Mouse (Mus musculus): Measurements from ENCODE around the gene Tcf7l2. TPM values are rescaled to one million over a fixed set of nuclear protein-coding genes. Genes with fewer than 3 reads are reported as not detected.

Tcf7l2 gene
- total RNA-seq, 4 experiments from 2014 or later: 10.0 to 14.7 (median 12.3) TPM

DNA sequence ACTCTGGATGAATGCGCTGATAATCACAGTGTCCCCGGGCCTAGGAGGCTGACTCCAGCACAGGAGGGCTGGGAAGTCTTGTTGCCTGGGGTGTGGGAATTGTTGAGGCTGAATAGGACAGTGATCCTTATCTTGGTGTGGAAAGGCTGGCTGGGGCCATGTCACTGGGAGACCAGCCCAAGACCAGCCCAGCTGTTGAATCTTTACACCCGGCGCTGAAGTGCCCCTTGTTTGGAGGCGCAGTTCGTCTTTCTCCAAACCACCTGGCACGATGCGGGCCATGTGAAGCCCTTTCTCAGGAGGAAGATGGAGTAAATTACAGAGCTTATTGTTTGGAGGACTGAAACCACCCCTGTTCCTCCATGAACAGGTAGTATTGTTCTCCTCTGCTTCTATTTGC is 15.1 kb downstream of the Tcf7l2 start:
- no peak for DNase-seq (ENCODE audit: low spot score)

DNA sequence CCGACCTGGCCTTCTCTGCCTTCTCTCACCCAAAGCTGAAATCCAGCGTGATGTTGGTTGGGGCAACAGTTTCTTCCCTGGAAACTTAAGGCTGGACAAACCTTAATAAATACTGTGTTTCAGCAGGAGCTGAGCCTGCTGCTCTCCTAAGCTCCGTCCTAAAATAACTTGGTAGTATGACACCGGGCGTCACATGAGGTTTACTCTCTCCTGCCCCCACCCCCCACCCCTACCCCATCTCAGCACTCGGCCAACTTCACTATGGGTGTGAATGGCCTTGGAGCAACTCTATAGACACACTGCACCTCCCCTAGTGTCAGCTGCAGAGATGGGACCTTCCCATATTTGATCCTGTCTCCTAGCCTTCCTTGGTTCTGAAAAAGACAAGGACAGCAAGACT is 15.8 kb downstream of the Tcf7l2 start:
- DNase-seq (ENCODE audit: low spot score): no peak

DNA sequence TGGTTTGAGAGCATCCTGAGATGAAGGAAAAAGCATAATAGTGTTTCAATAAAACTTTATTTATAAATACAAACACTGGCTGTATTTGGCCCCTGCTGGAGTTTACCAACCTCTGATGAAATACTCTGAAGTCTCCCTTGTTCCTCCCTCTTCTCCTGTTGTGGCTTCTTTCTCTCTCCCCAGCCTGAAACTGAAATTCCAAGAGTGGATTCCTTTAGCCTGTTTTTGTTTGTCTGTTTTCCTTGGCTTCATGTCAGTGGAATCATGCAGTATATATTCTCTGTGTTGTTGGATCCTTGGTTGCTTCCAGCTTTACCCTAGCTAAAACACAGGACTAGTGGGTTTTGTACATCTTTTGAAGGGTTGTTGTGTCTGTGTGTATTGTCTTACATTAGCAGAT is 16.5 kb downstream of the Tcf7l2 start:
- no peak for DNase-seq (ENCODE audit: low spot score)

DNA sequence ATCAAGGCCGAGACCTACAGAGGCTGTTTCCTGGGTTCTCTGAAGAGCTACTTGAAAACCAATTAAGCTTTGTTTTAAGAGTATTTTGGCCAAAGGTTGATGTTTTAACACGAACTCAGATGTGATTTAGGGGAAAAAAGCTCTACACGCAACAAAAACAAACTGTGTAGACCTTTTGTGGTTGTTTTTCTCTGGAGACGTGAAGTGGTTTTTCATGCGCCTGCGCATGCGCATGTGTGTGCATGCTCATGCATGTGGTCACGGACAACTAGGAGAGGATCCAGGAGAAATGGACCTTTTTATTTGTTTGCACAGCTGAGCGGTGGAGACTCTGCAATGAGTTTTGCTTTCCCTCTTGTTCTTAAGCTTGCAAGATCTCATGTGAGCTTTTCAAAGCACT is 17.4 kb downstream of the Tcf7l2 start:
- DNase-seq (ENCODE audit: low spot score): no peak

DNA sequence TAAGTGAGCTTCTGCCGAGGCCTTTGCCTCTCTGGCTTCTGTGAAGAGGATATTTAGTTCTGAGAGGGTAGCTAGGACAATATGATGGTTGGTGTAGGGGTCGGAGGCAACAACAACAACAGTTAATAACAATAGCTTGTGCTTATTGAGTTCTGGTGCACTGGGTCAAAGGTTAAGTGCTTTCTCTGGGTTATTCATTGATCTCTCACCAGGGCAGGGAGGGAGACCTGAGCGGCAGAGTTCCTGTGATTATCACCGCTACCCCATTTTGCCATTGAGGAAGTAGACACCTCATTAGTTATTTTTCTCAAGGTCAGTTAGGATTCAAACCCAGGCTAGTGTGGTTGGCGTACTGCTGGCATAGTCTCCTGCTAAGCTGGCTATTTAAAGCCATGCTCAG is 19.5 kb downstream of the Tcf7l2 start:
- no peak for DNase-seq (ENCODE audit: low spot score)

DNA sequence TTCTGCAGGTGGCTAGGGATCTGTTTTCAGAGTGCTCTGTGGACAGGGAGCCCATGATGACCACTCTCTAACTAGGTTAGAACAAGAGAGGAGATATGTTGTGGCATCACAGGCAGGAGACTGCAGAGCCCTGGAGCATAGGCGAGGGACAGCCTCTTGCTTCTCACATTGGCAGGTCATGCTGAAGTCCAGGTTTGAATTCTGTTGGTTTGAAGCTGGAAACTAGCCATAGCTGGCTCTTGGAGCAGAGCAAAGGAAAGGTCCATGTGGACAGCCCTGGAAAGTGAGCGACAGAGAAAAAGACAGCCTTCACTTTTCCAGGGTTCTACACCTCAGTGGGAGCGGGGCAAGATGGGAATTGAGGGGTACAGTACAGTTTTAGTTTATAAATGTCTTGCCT is 20.6 kb downstream of the Tcf7l2 start:
- no peak for DNase-seq (ENCODE audit: low spot score)

DNA sequence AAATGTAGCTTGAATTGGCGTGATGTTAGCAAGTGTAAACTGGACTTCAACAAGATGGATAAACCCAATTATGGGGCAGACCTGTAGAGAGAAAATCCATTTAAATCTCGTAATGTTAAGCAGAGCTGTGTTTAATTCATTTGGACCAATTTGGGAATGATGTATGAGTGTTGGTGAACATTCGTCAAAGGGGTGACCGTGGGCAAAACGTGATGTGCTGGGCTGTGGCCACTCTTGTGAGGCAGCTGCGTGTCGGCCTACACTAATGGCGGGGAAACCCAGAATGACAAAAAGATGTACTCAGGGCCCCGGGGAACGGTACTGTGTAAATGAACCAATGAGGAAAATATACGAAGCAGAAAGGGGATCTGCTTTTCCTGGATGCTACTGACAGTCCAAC is 24.2 kb downstream of the Tcf7l2 start:
- no peak for DNase-seq (ENCODE audit: low spot score)

DNA sequence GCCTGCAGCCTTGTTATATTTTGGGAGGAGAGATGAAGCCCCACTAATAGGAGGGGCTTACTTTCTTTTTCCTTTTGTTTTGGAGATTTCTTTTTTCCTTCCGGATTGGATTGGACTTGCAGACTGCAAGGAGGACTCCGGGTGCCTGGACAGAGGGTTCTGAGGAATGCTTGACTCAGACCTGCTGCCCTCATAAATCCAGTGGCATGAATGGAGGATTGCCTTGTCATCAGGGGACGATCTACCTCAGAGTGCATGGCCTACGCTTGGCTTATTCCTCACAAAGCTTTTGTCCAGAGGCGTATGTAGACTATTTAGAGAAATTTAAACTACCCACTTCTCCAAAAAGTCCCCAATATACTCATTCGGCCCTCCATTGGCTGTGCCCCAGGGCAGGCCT is 25.5 kb downstream of the Tcf7l2 start:
- no peak for DNase-seq (ENCODE audit: low spot score)

DNA sequence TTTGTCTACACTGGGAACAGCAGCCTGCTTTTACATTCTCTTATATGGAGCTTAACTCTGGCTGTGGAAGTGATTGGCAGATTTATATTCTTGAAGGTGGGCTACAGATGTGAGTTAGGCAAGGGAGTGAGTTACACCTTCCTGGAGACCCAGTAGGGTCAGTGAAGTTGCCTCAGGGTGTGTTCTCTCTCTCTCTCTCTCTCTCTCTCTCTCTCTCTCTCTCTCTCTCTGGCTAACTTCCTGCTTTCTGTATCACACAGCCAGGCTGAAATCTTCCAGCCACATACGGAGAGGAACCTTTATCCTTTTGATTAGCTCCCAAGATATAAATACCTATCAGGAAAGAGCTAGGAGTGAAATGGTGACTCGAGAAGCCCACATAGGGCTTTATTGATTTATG is 26.0 kb downstream of the Tcf7l2 start:
- no peak for DNase-seq (ENCODE audit: low spot score)

DNA sequence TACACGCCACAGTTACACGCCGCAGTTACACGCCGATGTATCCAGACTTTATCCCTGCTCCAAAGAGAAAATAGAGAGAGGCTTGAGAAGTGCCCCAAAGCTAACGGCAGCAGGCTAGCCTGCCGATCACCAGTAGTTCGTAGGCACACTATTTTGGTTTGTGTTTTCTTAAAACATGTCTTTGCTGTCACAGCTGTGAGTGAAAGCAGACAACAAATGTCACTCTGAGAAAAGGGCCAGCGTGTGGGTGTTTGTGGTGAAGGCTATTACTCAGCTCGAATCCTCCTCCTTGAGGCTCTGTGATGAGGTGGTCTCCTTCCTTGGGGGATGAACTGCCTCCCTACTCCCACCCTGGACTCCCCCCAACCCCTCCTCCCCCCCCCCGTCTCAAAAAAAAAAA is 26.6 kb downstream of the Tcf7l2 start:
- DNase-seq (ENCODE audit: low spot score): no peak

DNA sequence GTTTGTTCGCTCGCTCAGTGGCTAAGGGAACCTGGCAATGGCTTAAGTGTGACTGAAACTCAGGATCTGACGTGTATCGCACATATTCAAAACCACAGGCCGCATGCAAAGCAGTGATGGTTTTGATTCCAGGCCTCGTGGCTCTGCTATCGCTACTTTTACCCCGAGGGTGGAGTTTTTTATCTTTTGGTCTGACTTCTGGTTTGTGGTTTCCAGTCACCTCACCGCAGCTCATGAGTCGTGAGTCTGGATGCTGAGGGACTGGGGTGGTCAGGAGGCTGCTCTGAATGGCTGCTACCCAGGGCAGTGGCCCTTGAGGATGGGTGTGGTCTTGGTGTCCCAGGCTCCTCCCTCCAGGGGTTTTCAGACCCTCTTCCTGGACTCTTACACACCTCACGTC is 27.3 kb downstream of the Tcf7l2 start:
- DNase-seq (ENCODE audit: low spot score): no peak

DNA sequence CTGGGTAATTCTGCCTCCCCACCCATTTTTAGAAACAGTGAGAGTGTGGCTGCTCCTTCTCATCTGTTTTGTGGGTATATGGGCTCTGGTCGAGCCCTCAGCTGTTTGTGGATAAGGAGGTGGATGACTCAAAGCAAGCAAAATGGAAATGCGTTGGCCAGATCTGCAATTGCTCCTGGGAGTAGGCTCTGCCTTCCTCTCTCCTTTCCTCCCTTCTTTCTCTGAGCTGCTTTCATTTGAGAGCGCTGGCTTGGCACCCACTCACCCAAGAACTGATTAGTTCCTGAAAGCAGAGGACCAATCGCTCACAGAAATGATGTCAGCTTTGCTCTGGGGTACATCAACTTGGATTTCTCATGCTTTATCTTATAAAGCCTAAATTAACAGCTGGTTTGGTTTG is 32.7 kb downstream of the Tcf7l2 start:
- DNase-seq (ENCODE audit: low spot score): no peak

DNA sequence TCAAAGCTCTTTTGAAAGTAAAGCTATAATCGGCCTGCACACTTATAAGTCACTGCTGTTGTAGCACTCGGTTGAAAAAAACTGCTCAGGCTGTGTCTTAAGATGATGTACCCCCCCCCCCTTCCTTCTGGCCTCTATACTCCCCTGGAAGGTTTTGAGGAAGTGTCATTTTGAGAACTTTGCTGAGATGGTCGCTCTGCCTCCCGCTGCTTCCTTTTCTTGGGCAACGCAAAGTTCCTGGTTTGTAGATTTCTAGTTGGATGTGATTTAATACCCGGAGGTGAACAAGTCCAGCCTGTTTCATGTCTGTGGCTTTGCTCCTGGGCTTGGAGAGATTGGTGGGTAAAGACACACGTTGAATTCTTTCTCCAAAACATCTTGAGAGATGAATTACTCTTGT is 33.2 kb downstream of the Tcf7l2 start:
- DNase-seq (ENCODE audit: low spot score): no peak

DNA sequence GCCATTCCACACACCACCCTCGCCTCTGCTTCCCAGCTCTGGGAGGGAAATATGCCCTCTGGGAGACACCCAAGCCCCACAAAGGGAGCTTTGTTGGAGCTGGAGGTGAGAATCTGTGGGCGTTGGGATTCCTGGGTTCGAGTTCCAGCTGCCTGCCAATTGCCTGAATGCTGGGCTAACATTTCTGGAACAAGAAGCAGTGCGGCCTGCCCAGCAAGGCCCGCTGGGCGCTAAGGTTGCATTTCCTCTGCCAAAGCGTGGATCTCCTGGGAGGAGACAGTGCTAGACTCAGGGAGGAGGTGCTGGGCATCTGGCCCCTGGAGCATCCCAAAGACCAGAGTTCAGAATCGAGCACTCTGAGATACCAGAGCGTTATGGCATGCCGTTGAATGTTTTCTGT is 38.3 kb downstream of the Tcf7l2 start:
- DNase-seq (ENCODE audit: low spot score): no peak

DNA sequence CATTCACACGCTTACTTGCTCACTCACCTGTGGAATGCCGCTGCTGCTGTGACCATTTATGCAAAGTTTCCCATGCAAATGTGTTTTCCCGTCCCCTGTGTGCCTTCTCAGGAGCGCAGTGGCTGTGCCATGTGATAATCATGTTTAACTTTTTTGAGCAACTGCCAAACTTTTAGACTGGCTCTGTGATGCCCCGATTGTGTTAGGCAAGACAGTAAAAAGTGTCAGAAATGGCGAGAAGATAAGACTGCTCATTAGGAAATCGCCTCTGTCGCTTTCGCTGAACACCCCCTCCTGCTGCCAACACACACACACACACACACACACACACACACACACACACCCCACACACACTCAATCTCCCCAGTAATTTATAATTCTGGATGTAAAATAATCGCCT is 39.5 kb downstream of the Tcf7l2 start:
- DNase-seq (ENCODE audit: low spot score): no peak

DNA sequence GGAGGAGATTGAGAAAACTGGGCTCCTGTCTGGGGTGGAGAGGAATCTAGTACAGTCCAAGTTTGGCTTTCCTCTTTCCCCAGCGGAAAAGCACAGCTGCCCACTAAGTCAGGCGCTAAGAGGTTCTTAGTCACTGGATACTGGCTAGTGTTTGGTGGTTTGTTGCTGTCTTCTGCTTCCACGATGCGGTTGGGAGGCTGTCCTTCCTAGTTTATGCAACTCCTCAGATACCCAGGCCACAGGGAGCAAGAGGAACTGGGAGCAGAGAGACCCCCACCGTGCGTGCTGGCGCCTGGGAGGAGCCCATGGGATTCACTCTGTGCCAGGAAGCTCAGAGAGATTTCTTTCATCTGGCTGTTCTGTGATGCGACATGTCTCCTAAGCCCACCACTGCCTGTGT is 40.1 kb downstream of the Tcf7l2 start:
- DNase-seq (ENCODE audit: low spot score): no peak

DNA sequence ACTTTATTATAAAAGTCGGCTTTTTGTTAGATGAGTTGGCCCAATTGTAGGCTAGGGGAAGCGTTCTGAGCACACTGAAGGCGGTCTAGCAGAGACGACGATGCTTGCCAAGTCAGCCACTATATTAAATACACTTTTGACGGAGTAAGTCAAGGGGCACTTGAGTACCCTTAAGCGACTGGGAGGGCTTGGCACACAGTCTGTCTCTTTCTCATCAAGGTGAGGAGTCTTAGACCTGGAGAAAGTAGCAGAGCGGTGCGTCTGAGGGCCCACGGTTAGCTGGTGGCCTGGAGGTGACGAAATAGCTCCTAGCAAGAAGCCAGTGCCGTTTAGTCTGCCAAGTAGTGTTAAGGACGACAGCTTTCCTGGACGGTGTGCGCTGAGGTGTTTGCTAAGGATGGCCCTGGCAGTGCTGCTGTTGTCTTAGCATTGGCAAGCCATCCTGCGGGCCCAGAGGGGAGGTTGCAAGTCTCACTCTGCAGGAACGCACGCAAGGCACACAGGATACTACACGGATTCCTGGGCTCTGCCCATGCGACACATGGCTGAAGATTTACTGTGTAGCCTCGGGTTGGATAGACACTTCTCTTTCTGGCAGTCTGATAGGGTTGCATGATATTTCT is 43.3 kb downstream of the Tcf7l2 start:
- DNase-seq (ENCODE audit: low spot score): no peak

DNA sequence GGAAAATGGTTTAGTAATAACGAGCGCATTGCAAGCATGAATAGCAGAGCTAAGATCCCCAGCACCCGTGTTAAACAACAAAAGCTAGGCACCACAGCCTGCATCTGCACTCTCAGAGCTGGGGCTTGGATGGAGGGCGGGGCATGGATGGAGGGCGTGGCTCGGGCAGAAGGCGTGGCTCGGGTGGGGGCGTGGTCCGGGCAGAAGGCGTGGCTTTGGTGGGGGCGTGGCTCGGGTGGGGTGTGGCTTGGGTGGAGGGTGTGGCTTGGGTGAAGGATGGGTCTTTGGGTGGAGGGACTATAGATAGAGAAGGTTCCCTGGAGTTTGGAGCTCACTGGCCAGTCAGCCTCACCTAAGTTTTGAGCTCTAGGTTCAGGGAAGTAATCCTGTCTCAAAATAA is 45.8 kb downstream of the Tcf7l2 start:
- DNase-seq (ENCODE audit: low spot score): no peak

DNA sequence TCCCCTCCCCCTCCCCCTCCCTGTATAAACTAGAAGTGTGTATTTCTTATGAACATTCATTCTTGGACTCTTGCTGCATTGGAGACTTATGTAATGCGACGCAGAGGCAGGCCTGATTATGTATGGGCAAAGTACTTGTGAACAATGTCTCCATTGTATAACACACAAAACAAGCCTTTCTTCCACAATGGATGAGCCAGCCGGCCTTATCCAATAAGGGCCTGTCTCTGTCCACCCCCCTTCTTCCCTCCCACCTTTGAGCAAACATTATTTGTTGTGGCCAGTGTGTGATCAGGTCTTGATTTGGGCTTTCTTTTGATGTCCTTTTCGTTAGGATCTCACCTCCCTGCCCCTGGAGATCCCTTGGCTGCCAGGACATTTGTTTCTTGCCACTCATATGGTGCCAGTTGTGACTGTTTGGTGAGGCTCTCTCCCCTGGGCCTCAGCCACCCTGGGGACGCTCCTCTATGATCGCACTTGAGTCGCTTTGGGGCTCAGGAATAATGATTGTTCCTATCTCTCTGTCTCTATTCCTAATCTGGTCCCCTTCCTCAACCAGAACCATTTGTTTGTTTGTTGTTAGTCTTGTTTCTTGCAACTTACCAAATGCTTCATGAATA is 46.8 kb downstream of the Tcf7l2 start:
- no peak for DNase-seq (ENCODE audit: low spot score)

DNA sequence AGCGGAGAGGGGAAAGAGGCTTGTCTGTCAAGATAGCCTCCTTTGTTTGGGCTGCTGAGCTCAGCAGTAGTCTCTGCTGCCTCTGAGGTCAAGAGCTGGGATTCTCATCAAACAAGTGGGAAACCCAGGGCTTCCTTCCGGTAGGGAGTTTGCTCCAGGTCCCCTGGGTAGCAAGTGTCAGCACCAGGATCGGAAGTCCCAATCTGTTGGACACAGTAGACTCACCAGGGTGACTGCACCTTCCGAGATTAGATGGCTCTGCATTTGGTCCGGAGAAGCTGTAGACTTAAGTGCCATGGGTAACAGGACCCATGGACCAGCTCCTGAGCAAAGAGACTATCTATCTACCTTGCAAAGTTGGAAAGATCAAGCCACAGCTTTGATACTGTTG is 47.3 kb downstream of the Tcf7l2 start:
- DNase-seq (ENCODE audit: low spot score): no peak

DNA sequence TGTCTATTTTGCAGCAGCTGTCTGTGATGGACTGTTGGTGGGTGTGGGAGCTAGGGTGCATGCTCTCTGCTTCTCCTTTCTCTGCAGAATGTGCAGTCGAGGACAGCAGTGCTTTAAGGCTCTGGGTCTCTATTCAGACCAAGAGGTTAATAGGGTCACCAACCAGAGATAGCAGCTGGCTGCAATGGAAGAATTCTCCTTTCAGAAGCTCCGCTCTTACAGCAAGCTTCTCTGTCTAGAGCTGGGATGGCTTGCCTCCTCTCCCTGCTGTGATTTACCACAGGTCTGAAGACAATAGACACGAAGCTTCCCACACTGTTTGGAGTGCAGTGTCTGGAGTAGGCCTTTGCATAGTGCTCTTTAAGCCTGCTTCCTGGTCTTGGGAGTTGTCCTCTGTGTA is 48.2 kb downstream of the Tcf7l2 start:
- DNase-seq (ENCODE audit: low spot score): no peak

DNA sequence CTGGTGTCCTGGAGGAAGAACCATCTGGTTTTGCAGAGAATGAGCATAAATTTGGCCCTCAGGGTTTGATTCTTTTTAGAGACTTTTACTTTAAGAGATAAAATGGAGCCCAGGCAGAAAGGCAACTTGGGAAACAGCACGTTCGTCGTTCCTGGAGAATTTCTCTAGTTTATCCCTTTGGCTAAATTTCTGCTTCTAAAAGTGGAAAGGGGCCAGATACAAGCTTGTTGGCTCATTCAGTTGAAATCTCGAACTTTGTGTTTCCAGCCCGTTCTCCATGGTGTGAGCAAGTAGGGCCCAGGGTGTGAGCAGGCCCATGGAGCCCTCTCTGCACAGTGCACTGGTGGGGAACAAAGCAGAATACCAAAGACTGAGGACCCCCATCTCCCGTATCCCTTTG is 49.7 kb downstream of the Tcf7l2 start:
- peak; percentile 61 for DNase-seq (ENCODE audit: low spot score)

DNA sequence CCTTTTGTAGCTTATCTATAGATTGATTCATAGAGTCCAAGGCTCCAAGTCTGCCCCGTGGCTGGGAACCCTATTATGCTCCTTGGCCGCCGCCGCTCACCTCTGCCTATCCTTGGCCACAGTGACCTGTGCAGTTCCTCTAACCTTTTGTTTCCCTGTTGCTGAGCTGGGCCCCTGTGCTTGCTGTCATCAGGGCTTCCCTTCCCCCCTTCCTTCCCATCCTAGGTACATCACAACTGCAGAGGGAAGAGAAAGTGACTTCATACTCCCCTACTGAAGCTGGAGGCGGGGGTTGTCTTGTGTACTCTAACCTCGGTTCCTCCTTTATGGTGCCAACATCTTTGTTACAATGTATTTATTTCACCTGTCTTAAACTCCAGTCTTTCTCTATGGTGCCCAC is 50.3 kb downstream of the Tcf7l2 start:
- no peak for DNase-seq (ENCODE audit: low spot score)

DNA sequence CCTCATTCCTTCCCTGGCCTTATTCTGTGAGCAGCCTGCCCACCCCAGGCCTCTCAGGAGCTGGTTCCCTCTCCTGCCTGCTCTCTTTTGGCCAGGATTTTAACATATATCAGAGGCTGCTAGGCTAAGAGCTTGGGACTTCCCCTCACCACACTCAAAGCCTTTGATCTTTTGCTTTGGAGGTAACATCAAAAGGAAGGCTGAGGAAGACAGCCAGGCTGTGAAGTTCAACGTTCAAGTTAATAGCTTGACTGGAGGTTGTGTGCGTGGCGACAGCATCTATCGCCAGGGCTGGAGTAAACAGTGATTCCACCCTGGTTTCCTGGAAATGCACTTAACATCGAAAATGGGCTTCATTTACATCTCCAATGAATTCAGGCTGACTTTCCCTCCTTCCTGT is 51.0 kb downstream of the Tcf7l2 start:
- no peak for DNase-seq (ENCODE audit: low spot score)
